Mouse (Mus musculus): ENCODE measurements around the gene Ctbp1.

Gene Ctbp1

GRCm38 (mm10) chr5:33274953-33275454 lies at the start of gene Ctbp1:
Ctbp1 (minus strand) TSS chr5:33274994.
- peak; percentile 63 for DNase-seq (ENCODE audit: low spot score)

- DNase-seq (ENCODE audit: low spot score) = no peak
These were observed 49.7 kb upstream of the Ctbp1 start for GRCm38 (mm10) chr5:33324491-33324890.

DNA sequence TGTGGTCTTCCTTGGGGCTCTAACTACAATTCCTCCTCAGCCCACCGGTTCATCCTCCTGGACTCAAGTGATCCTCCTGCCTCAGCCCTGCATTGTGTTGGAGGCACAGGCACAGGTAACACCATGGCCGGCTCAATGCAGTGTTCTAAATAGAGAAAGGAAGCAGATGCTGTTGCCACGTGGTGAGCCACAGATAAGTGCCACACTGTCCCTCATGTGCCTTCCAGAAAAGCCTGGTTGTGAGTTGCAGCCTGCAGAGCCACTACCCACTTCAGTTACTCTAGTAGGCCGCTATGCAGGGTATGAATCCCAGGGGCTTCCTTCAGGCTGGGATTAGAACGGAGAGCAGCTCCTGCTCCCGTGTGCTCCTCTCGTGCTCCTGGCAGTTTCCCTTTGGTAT lies 37.4 kb upstream of the Ctbp1 start:
- no peak for DNase-seq (ENCODE audit: low spot score)

GRCm38 (mm10) chr5:33310704-33311462 lies 36.1 kb upstream of the Ctbp1 start:
- no peak for DNase-seq (ENCODE audit: low spot score)

DNA sequence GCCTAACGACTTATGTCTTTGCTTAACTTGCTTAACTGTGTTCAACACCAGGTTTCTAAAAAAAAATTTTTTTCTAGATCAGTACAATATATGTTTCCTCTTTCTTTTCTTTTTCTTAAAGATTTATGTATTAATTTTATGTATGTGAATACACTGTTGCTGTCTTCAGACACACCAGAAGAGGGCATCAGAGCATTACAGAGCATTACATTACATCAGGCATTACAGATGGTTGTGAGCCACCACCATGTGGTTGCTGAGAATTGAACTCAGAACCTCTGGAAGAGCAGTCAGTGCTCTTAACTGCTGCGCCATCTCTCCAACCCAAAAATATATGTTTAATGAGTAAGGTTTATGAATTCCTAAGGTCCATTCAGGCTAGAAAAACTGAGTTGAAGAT lies 27.0 kb upstream of the Ctbp1 start:
- no peak for DNase-seq (ENCODE audit: low spot score)

GRCm38 (mm10) chr5:33297164-33297563 lies 22.4 kb upstream of the Ctbp1 start:
- DNase-seq (ENCODE audit: low spot score) = no peak

DNA sequence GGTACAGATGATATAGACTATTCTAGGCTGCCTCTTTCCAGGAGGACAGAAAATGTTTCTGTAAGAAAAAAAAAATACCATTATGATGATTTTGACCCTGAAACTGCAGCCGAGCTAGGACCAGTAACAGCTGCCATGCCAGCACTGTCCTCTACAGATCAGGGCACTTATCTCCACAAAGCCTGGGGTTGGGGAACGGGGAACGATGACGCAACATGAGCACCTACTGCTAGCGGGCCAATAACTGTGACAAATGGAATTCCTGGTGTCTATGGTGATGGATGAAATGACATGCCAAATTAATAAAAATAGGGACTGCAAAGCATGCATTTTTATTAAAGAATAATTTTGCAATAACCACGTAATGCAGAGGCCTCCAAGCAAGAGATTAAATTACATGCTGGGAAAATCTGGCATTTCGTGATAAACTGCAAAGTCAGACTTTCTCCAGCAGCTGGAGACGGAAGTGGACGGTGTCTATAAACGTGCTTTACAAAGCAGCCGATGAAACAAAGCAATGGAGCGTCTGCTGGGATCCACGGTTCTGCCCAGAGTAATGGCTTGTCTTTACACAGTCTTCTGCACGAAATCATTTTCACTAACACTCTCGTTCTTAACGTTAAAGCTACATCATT lies 19.1 kb upstream of the Ctbp1 start:
- DNase-seq (ENCODE audit: low spot score) = no peak

- no peak for DNase-seq (ENCODE audit: low spot score)
These were observed 9.2 kb upstream of the Ctbp1 start for GRCm38 (mm10) chr5:33283951-33284350.

GRCm38 (mm10) chr5:33281428-33281827 lies 6.6 kb upstream of the Ctbp1 start:
- no peak for DNase-seq (ENCODE audit: low spot score)

DNA sequence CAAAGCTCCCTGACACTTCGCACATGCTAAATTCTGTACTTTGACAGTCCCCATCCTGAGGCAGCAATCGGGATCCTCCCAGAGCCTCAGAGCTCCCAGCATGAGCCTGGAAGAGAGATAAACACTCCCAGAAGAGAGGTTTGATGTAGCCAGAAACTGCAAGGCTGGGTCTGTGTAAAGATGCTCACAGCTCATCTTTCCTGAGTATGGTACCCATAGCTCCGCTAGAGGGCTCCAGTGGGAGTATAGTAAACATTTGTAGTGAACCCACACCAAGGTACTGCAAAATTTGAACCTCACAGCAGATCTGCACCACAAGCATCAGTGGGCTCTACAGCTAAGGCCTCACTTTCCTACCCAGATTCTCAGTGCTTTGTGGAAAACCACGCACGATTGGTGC lies 4.2 kb upstream of the Ctbp1 start:
- no peak for DNase-seq (ENCODE audit: low spot score)

DNA sequence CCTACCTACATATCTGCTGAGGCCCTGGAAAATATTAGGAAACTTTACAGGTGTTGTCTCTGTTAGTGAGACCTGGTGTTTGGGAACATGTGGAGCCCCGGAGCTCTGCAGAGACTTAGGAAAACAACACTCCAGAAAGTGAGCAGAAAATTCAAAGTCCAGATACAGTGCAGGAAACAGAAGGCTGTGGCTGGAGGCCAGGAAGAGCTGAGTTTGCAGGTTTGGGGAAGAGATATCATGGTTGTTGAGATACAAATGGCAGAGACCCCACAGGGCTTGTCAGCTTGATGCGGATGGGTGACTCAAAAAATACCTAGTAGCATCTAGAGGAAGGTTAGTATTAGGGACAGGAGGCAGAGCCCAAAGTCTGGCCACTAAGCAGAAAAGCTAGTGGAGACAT lies 2.5 kb upstream of the Ctbp1 start:
- DNase-seq (ENCODE audit: low spot score) = no peak

DNA sequence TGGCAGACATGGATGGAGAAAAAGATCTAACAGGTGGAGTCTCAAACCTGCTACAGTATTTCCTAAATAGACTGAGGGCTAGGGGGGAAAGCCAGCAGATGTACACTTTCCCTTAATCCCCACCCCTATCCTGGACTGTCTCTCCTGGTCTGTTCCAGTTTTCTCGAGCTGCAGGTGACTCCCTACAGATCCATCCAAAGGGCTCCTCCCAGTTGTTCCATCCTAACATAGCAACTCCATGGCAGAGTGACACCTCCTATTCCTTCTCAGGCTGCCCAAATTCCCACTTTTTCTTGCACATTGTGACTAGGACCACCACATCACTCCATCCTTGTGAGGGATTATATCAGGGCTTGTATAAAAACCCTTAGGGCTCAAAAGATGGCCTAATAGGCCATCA lies 960 bp upstream of the Ctbp1 start:
- DNase-seq (ENCODE audit: low spot score) = no peak

DNA sequence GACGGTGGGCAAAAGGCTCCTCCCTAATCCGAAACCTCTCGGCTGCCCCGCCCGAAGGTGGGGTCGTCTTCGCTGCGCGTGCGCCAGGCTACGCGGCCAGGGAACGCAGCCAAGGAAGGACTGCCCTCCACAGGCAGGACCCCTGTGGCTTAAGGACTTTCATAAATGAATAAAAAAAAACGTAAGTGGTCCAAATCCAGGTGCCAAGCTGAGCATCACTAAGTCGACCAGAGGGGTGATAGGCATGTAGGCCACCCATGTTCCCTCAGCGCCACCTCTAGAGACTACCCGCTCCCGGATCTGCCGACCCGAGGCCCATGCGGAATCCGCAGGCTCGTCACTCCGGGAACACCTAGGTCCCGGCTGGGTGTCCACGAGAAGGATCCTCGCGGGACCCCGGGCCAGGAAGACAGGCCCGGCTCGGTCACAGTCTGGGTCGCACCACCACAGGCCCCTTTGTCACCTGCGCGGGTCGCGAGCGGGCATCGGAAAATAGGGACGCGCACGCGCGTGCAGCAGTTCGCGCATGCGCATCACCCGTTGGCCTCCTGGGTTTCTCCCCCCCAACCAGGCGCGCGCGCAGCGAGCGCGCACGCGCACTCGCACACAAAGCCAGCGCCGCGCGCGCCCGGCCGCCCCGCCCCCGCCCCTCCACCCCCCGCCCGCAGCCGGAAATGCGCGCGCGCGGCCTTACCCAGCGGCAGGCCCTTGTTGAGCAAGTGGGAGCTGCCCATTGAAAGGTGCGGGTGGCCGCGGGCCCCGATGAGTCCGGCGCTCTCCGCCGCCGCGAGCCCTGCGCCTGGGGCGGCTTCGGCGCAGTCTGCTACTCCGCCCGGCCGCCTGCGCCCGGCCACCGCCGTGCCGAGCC lies 475 bp downstream of the Ctbp1 start:
- peak; percentile 43 for DNase-seq (ENCODE audit: low spot score)

DNA sequence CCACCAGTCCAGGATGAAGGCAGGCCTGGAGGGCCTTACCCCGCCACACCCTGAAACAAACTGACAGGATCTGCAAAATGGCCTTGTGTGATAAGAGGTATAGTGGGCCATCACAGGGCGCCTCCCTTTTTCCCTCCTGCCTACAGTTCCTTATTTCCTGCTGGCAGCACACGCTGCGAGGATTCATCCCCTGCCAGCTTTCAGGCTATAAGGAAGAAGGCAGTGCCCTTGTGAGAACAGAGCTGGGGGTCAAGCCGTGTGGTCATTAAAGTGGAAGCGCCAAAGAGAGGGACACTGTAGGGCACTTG lies 1.1 kb downstream of the Ctbp1 start:
- no peak for DNase-seq (ENCODE audit: low spot score)

DNA sequence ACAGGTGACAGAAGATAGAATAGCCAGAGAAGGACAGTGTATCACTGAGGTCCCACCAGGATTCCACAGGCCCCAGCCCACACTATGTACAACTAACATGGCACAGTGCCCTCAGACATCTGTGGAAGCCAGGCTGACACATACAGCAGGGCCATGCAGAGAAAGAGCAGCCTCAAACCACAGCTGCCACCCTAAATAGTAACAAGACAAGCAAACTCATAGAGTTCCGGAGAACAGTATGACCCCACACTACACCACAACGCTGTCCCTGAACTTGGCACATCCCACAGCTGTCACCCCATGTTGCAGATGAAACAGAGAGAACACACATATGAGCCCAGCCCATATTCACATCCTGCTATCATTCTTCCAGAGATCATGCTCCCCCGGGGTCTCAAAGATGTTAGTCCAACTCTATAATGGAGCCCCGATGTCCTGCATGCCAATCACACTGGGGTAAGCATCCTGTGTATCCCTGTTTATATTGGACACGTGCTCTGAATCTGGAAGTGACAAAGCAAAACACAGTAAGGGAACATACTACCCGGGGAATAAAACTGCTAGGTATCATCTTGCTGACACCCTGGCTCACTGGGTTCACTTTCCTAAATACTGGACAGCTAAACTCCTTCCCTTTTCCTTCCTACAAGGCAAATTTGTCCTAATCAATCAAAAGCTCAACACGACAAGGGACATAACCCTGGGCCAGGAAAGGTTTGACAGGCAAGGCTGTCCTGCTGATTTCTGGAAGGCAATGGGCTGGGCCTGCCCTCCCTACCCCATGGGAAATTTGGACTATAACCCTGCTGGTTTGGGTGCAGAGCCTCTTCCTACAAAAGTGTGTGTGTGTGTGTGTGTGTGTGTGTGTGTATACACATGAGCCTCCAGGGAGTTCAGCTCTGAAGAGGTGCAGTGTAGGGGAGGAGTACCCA lies 1.7 kb downstream of the Ctbp1 start:
- no peak for DNase-seq (ENCODE audit: low spot score)

DNA sequence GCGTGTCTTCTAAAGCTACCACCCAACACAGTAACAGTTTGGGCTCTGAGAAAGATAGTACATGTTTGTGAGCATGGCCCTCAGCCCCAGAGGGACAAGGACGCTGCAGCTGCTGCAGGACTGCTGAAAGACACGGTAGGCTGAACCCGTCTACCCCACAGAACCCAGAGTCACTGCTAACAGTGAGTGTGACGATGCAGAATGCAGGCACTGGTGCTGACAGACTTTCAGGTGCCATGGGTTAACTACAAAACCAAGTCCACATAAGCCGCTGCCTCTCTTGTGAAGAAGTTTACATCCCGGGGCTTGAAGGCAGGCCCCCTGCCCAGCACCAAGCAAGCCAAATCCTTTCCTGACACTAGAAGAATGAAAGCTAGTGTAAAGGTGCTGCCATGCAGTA lies 2.6 kb downstream of the Ctbp1 start:
- DNase-seq (ENCODE audit: low spot score) = no peak

DNA sequence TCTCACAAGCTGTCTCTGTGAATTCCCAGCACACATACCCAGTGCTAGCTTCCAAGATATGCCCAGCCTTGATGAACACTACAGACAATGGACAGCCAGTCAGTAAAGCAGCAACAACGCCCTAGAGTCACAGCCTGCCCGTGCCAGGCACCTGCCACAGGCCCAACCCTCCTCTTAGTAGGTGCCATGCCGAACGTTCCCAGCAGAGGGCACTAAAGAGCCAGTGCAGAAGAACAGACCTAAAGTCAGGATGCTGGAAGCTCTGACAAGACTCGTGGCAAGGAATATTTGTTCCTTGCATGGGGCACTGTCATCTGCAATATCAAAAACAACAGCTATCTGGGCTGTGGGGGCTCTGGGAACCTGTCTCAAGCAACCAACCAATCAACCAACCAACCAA lies 4.2 kb downstream of the Ctbp1 start:
- peak; percentile 52 for DNase-seq (ENCODE audit: low spot score)

DNA sequence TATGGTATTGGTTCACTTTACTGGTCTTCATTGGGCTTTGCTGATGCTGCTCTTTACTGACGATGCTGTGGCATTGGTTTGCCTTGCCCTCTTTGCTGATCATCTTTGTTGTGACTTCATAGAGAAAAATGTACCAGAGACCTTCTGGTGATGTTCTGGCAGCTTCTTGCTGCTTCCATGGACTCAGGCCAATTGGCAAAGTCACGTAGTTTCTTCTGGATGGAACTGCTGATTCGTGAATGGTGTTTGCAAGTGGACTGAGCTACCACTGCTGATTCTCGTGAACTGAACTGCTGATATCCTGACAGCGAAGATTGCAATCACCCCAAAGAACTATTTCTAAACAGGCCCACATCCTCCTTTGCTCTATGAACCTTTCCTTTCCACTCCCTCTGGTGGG lies 20.4 kb downstream of the Ctbp1 start:
- DNase-seq (ENCODE audit: low spot score) = no peak

GRCm38 (mm10) chr5:33248186-33248585 lies 26.6 kb downstream of the Ctbp1 start:
- DNase-seq (ENCODE audit: low spot score) = no peak

DNA sequence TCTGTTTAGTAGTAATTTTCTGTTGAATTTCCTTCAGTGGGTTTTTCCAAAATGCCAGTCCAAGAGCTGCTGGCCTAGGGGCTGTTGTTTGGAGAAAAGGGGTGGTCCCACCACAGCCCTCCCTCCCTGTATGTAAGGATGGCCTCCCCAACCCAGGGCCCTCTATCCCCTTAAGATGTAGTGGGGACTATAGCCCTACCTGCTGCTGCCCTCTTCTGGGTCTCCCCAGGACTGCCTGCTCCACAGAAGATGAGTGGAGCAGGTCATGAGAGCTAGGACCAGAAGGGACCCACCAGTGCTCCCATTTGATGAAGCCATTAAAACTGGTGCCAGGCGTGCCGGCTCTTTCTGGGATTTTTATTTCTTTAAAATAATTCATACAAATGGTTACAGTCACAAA lies 27.4 kb downstream of the Ctbp1 start:
- no peak for DNase-seq (ENCODE audit: low spot score)

DNA sequence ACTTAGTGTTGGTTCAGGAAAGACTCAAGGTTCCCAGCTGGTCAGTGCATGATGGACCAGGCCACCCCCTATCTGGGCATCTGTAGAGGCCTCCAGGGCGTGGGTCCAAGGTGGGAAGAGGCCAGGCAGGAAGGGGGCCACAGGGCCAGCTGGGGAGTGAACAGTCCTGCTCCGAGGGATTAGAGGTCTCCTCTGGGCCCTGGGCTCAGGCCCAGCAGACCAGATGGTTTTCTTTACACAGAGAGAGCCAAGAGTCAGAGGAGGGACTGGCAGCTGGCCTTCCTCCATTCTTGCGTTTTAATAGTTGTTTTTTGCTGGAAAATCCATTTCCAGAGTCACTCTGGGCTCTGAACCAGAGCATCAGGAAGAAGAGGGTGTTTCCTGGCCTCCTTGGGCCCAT lies 29.1 kb downstream of the Ctbp1 start:
- DNase-seq (ENCODE audit: low spot score) = no peak

DNA sequence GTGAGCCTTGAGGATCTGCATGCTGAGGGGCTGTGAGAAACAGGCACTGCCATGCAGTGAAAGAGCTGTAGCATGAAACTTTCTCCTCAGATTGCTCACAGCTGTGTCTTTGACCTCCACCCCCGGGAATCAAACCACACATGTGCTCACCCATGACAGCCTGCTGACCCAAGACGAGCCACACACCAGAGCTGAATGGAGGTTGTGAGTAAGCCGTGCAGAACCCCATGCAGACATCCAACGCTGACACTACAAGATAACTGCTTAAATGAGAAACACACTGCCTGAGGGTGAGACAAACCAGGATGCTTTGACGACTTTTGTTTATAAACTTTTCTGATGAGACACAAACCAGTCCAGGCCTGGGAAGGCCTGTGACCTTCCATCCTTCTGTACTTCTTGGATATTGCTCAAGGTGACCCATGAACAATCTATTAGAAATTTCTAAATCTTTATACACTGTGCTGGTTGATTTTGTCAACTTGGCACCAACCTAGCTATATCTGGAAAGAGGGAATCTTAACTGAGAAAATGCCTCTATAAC lies 30.3 kb downstream of the Ctbp1 start:
- DNase-seq (ENCODE audit: low spot score) = no peak

All from urinary bladder, postnatal 10 days (tissue).